Mouse (Mus musculus) neural tube, embryonic 12.5 days (tissue): ENCODE data around the gene Alx1. TPM values are rescaled to one million over a fixed set of nuclear protein-coding genes. Genes with fewer than 3 reads are reported as not detected.

ENCODE experiments used
- ATAC-seq: fragments of 200-750 bp; cut with Nextera tagmentation; 2 replicates; pipeline ENCODE4 v1.8.0; 2017; ENCODE audit warnings: low read depth, mild to moderate bottlenecking, moderate TSS enrichment, moderate library complexity; ENCODE audit not compliant: low FRiP score
- H3K27ac ChIP-seq: fragments of 300-500 bp; sonication (generic); 2 replicates; pipeline ENCODE4 v1.5.1; 2016
- H3K27me3 ChIP-seq: fragments of 300-500 bp; sonication (generic); replicated peaks from 2 replicates; pipeline ENCODE4 v1.6.1; 2016; ENCODE audit warnings: mild to moderate bottlenecking
- H3K36me3 ChIP-seq: fragments of 300-500 bp; sonication (generic); 2 replicates; pipeline ENCODE4 v1.6.1; 2016; ENCODE audit warnings: mild to moderate bottlenecking
- H3K4me1 ChIP-seq: fragments of 300-500 bp; sonication (generic); 2 replicates; pipeline ENCODE4 v1.6.1; 2016
- H3K4me2 ChIP-seq: fragments of 300-500 bp; sonication (generic); replicated peaks from 2 replicates; pipeline ENCODE4 v1.6.1; 2016; ENCODE audit warnings: mild to moderate bottlenecking
- H3K4me3 ChIP-seq: fragments of 300-500 bp; sonication (generic); 2 replicates; pipeline ENCODE4 v1.5.1; 2016
- H3K9ac ChIP-seq: fragments of 300-500 bp; sonication (generic); 2 replicates; pipeline ENCODE4 v1.6.1; 2016; ENCODE audit warnings: mild to moderate bottlenecking
- H3K9me3 ChIP-seq: fragments of 300-500 bp; sonication (generic); 2 replicates; pipeline ENCODE4 v1.6.1; 2016; ENCODE audit warnings: mild to moderate bottlenecking
- WGBS: fragments of 180-500 bp; shearing (Covaris S2); methylation state at CpG from one replicate; pipeline ENCODE4 v1.1.7; 2016; 5-methylcytosine and 5-hydroxymethylcytosine counted together
- polyA plus RNA-seq: library from polyadenylated mRNA; unstranded; fragments of >200 nt; fragmentation: Nextera tagmentation; extraction: Ambion mirVana; gene quantifications from 2 replicates; pipeline ENCODE4 v1.2.1, GENCODE M21; 2016

The Alx1 gene
- polyA plus RNA-seq, 1 experiment from 2014 or later: 1.4 TPM

DNA sequence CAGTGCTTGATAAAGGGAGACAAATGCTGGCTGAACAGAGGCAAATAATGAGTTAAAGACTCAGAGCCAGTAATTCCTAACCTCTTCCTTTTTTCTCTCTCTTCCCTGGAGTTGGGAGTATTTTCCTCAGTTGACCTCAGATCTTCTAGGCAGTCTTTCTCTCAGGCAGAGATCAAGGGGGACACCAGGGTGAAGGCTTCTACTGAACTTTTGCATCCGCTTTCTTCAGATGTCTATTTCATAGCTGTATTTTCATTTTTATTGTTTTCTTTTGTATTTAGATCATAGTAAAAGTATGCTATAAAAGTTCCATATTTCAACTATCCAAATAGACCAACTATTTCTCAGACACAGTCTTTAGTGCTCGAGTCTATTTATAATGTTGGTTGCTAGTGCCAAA lies 27.5 kb downstream of the Alx1 start:
- Histone ChIP-seq H3K27me3 (no peaks in the 10 kb centered on the region), H3K4me1 (no peaks in the 10 kb centered on the region), H3K9me3 (no peaks in the 10 kb centered on the region), H3K27ac (no peak overlapping the region), H3K36me3 (no peaks in the 10 kb centered on the region), H3K4me3 (no peak overlapping the region), H3K4me2 (no peak overlapping the region), H3K9ac (no peak overlapping the region)
- no peak for ATAC-seq
- WGBS: 85% methylated on average over 2 of the region's 2 CpGs

DNA sequence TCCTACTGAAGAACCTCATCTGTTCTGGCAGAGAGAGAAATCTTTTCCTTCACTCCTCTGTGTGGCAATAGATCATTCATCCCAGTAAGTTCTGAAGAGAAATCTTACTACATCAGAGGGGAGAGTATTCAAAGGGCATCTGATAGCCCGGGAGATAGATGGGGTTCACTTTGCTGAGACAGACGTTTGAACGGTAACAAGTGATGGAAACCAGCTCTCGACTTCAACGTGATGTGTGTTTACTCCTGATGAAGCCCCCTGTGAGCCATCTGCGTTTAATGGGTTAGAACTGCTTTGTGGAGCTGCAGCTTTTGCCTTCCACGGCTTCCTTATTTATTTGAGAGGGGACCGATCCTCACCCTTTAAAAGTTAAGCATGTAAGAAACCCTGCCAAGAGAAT lies 29.1 kb downstream of the Alx1 start:
- Histone ChIP-seq H3K27me3 (no peaks in the 10 kb centered on the region), H3K9ac (no peak overlapping the region), H3K9me3 (no peaks in the 10 kb centered on the region), H3K4me3 (no peak overlapping the region), H3K4me1 (no peaks in the 10 kb centered on the region), H3K36me3 (no peaks in the 10 kb centered on the region), H3K27ac (no peak overlapping the region), H3K4me2 (no peak overlapping the region)
- WGBS: 54% methylated on average over 8 of the region's 8 CpGs
- no peak for ATAC-seq

DNA sequence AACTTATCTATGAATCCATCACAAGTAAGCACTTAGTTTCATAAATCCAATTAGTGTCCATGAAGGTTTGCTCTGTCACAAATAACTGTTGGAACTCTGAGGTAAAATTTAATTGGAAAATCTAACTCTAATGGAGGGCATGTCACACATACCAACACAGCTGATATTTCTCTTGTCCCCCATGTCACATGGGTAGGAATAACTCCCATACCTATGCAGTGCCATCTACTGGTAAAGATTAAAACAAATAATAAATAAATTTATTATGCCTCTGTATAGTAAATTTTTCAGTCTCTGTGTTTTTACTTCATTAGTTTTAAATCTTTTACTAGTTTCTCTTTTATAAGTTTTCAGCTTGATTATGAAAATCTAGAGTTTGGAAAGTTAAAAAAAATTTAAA lies 30.4 kb downstream of the Alx1 start:
- no peak for ATAC-seq
- H3K9ac ChIP-seq: no peak overlapping the region
- H3K36me3 ChIP-seq: no peaks in the 10 kb centered on the region
- H3K27ac ChIP-seq: no peak overlapping the region
- H3K4me1 ChIP-seq: no peaks in the 10 kb centered on the region
- no peaks in the 10 kb centered on the region for H3K27me3 ChIP-seq
- H3K4me3 ChIP-seq: no peak overlapping the region
- no peaks in the 10 kb centered on the region for H3K9me3 ChIP-seq
- H3K4me2 ChIP-seq: no peak overlapping the region

DNA sequence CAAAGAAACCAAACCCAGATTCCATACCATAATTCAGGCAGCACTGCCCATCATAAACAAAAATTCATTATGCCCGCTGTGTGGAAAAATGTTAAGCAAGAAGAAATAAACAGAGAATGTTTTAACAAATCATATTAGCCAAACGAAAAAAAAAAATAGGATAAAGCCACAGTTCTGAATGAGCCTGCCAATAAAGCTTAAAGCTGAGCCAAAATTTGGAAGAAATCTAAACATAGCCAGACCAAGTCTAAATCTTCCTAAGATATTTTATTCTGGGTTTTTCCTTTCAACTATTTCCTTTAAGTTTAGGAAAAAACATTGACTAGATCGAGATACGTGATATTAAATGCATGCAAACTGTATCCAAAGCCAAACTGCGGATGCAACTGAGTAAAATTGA lies 54.9 kb downstream of the Alx1 start:
- no peak overlapping the region for H3K4me3 ChIP-seq
- WGBS: 89% methylated on average over 5 of the region's 5 CpGs

DNA sequence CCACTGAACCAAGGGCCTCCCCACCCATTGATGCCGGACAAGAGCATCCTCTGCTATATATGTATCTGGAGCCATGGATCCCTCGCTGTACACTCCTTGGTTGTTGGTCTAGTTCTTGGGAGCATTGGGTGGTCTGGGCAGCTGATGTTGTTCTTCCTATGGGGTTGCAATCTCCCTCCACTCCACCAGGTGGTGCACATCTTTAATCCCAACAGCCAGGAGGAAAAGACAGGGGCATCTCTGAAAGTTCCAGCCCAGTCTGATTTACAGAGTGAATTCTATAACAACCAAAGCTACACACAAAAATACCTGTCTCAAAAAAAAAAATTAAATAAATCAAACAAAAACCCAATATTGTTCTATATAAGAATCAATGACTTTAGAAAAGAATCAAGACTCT lies 70.4 kb downstream of the Alx1 start:
- WGBS: 91% methylated on average over 2 of the region's 2 CpGs

More for the DNA sequence above, 54.9 kb downstream of the Alx1 start:
- H3K9me3 ChIP-seq: no peaks in the 10 kb centered on the region
- no peaks in the 10 kb centered on the region for H3K4me1 ChIP-seq
- H3K9ac ChIP-seq: no peak overlapping the region
- no peaks in the 10 kb centered on the region for H3K27me3 ChIP-seq
- H3K4me2 ChIP-seq: no peak overlapping the region
- H3K27ac ChIP-seq: no peak overlapping the region
- no peaks in the 10 kb centered on the region for H3K36me3 ChIP-seq
- no peak for ATAC-seq

More for the DNA sequence above, 70.4 kb downstream of the Alx1 start:
- Histone ChIP-seq H3K36me3 (no peaks in the 10 kb centered on the region), H3K9me3 (no peaks in the 10 kb centered on the region), H3K27ac (no peak overlapping the region), H3K4me1 (no peaks in the 10 kb centered on the region), H3K9ac (no peak overlapping the region), H3K27me3 (no peaks in the 10 kb centered on the region), H3K4me3 (no peak overlapping the region), H3K4me2 (no peak overlapping the region)
- no peak for ATAC-seq

Other genes with a start within 250 kb of the Alx1 start
- gene Lrriq1, start 206.1 kb upstream of the Alx1 start, polyA plus RNA-seq: 1.4 and 1.5 TPM in 2 replicates